Comparison of ENCODE assay signal across 23 mouse cellular contexts in the genomic region with DNA sequence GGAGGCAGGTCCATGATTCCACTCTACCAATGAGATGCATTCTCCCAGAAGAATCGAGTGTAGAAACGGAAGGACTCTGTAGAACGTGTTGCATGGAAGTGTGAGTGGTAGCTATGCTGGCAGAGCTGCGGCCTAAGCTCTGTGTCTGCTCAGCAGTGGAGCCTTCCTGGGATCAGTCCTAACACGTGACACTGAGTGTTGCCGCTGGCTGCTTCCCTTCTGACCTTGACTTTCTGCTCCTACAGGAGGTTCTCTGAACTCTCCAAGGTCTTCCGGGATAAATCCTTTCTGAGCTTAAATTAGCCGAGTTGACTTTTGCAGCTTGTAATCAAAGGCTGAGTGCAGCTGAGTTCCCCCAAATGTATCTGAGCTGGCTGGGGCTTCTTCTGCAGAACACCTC. TPM values are rescaled to one million over a fixed set of nuclear protein-coding genes. Genes with fewer than 3 reads are reported as not detected.
A peak's percentile ranks its signal among the peaks of the same experiment; 100 is the strongest.
DNase-seq lines count a peak whose midpoint lies in the region; ATAC-seq and TF ChIP-seq lines count a peak whose summit lies in the region.
"Had no signal": no experiment of that assay in that cellular context is flagged by ENCODE, and none has a peak within 500 bp of the region (broad histone marks: within the 10 kb centered on the region; RNA-seq: fewer than 3 reads in every experiment).

No protein-coding gene starts in this region.

- no peak overlapping the region for H3K9ac ChIP-seq in heart, postnatal 0 days (replicated peaks; ENCODE audit: low read depth, low read length)
- H3K9ac ChIP-seq: hindbrain, embryonic 14.5 days; limb, embryonic 13.5 days; liver, embryonic 14.5 days; stomach, embryonic 15.5 days had no signal

- no peak overlapping the region for H3K4me3 ChIP-seq in kidney, adult 2 months (ENCODE audit: insufficient read depth, low read depth, low read length)
- no peak overlapping the region for H3K4me3 ChIP-seq in brown adipose tissue, adult 24 weeks (ENCODE audit: insufficient read depth, low read depth, low read length)
- no peak overlapping the region for H3K4me3 ChIP-seq in heart, postnatal 0 days (ENCODE audit: low read depth, low read length)
- H3K4me3 ChIP-seq: limb, embryonic 13.5 days; stomach, embryonic 15.5 days had no signal

- no peak overlapping the region for H3K4me2 ChIP-seq in heart, postnatal 0 days (ENCODE audit: low read depth, low read length)
- H3K4me2 ChIP-seq: hindbrain, embryonic 14.5 days; limb, embryonic 13.5 days; stomach, embryonic 15.5 days had no signal

- no peak for TF ChIP-seq EP300 in heart, postnatal 0 days (IDR thresholded peaks at IDR 0.05; ENCODE audit: low read depth)

- no peak for TF ChIP-seq CTCF in kidney, adult 2 months (conservative IDR thresholded peaks at IDR 0.05; ENCODE audit: insufficient read depth, insufficient read length, low read depth, low read length)
- TF ChIP-seq CTCF in heart, postnatal 0 days (IDR thresholded peaks at IDR 0.05; ENCODE audit: low read depth): no peak

- peak; percentile 5 for DNase-seq in kidney, adult 2 months
- no peak for DNase-seq in kidney, postnatal 25 days
- peak; percentile 73 for DNase-seq in adrenal gland, postnatal 14 days
- peak; percentile 72 for DNase-seq in heart, postnatal 0 days (ENCODE audit: low spot score)
- no peak for DNase-seq in kidney, adult 11 months
- DNase-seq in kidney, adult 18-20 months: no peak
- DNase-seq: cerebellum, postnatal 10 days; gastrocnemius, postnatal 36 days; kidney, postnatal 14 days; thymus, postnatal 14 days had no signal

- no peaks in the 10 kb centered on the region for H3K9me3 ChIP-seq in heart, postnatal 0 days (replicated peaks; ENCODE audit: control insufficient read depth, low read length)
- H3K9me3 ChIP-seq: limb, embryonic 13.5 days; stomach, embryonic 15.5 days had no signal

- no peak for TF ChIP-seq POLR2A in kidney, adult 2 months (IDR thresholded peaks at IDR 0.05; ENCODE audit: low read depth, low read length)

- 80% methylated on average over 8 of the region's 8 CpGs for WGBS in kidney, adult 2 months
- WGBS in heart, postnatal 0 days: 55% methylated on average over 8 of the region's 8 CpGs

- H3K27me3 ChIP-seq in kidney, adult 2 months (replicated peaks; ENCODE audit: control insufficient read depth, insufficient read depth, low read length): no peaks in the 10 kb centered on the region
- no peaks in the 10 kb centered on the region for H3K27me3 ChIP-seq in heart, postnatal 0 days (ENCODE audit: control insufficient read depth, insufficient read depth, low read length)
- H3K27me3 ChIP-seq: limb, embryonic 13.5 days; stomach, embryonic 15.5 days had no signal

- no peak overlapping the region for H3K27ac ChIP-seq in kidney, adult 2 months (ENCODE audit: insufficient read depth, low read depth, low read length)
- H3K27ac ChIP-seq in brown adipose tissue, adult 24 weeks (replicated peaks; ENCODE audit: low read depth, low read length): peak overlapping the region; percentile 48
- peak overlapping the region; percentile 68 for H3K27ac ChIP-seq in heart, postnatal 0 days (ENCODE audit: low read depth)
- H3K27ac ChIP-seq: hindbrain, embryonic 14.5 days; limb, embryonic 13.5 days; liver, embryonic 14.5 days; stomach, embryonic 15.5 days had no signal

- no peaks in the 10 kb centered on the region for H3K36me3 ChIP-seq in kidney, adult 2 months (ENCODE audit: control insufficient read depth, insufficient read depth, low read length)
- no peaks in the 10 kb centered on the region for H3K36me3 ChIP-seq in heart, postnatal 0 days (replicated peaks; ENCODE audit: control insufficient read depth, insufficient read depth, low read length)
- H3K36me3 ChIP-seq: limb, embryonic 13.5 days; stomach, embryonic 15.5 days had no signal

- no peaks in the 10 kb centered on the region for H3K4me1 ChIP-seq in kidney, adult 2 months (ENCODE audit: control insufficient read depth, insufficient read depth, low read length)
- peaks cover 9% of the 10 kb centered on the region; the same call in 1 of the 2 replicates for H3K4me1 ChIP-seq in brown adipose tissue, adult 24 weeks (ENCODE audit: control insufficient read depth, insufficient read depth, insufficient read length, low read length)
- peaks cover 43% of the 10 kb centered on the region for H3K4me1 ChIP-seq in heart, postnatal 0 days (ENCODE audit: control insufficient read depth, insufficient read depth)
- H3K4me1 ChIP-seq: limb, embryonic 13.5 days; stomach, embryonic 15.5 days had no signal

- ATAC-seq in heart, postnatal 0 days (ENCODE audit: insufficient read depth, low read depth): peak; percentile 66
- ATAC-seq: forebrain, embryonic 14.5 days; intestine, embryonic 16.5 days; lung, postnatal 0 days had no signal

RNA-seq across cellular contexts. Expression of a gene that starts 13.6 kb away (rescaled TPM):
- 25.0 and 30.0 TPM in 2 replicates for polyA plus RNA-seq in kidney, adult 2 months (2012; rRNA removed)
- total RNA-seq in adrenal gland, postnatal 14 days (2021): 678 and 701 TPM in 2 replicates
- polyA plus RNA-seq in brown adipose tissue, adult 24 weeks (2012; ENCODE audit: insufficient read depth, insufficient read length, missing spikeins): 118 and 132 TPM in 2 replicates
- total RNA-seq in heart, postnatal 0 days (2014; rRNA removed; ENCODE audit: low replicate concordance): 55.5 and 70.0 TPM in 2 replicates
- 36.4 and 45.3 TPM in 2 replicates for polyA plus RNA-seq in heart, postnatal 0 days (2015; fragmentation: Nextera tagmentation; extraction: Ambion mirVana)
- total RNA-seq: megakaryocyte-erythroid progenitor cell, adult 5-6 weeks had no signal

RNA-seq across cellular contexts. Expression of a gene that starts 28.7 kb away (rescaled TPM):
- polyA plus RNA-seq in kidney, adult 2 months (2012; rRNA removed): not detected in 2 replicates
- total RNA-seq in adrenal gland, postnatal 14 days (2021): 1.0 and 1.4 TPM in 2 replicates
- not detected in 2 replicates for polyA plus RNA-seq in brown adipose tissue, adult 24 weeks (2012; ENCODE audit: insufficient read depth, insufficient read length, missing spikeins)
- total RNA-seq in heart, postnatal 0 days (2014; rRNA removed; ENCODE audit: low replicate concordance): not detected in 2 replicates
- not detected in 2 replicates for polyA plus RNA-seq in heart, postnatal 0 days (2015; fragmentation: Nextera tagmentation; extraction: Ambion mirVana)
- total RNA-seq: ES-E14; gastrocnemius, postnatal 36 days; megakaryocyte-erythroid progenitor cell, adult 5-6 weeks; midbrain, postnatal 0 days had no signal
- polyA plus RNA-seq: forebrain, embryonic 14.5 days; hindbrain, embryonic 14.5 days; intestine, embryonic 16.5 days; liver, embryonic 14.5 days; midbrain, postnatal 0 days; neural tube, embryonic 11.5 days; spleen, adult 2 months; stomach, embryonic 15.5 days had no signal

Comparison
In these comparisons a context has a peak if more than half of its experiments do, and no peak if none do; other contexts are left out.
1. DNase-seq: peak in kidney, adult 2 months (single experiment), adrenal gland, postnatal 14 days (single experiment) and heart, postnatal 0 days (single experiment); none in kidney, postnatal 25 days (0 of 2), kidney, adult 11 months (single experiment) and kidney, adult 18-20 months (single experiment).